Mouse (Mus musculus): ENCODE measurements around the gene Gm11437. TPM values are rescaled to one million over a fixed set of nuclear protein-coding genes. Genes with fewer than 3 reads are reported as not detected.

Gm11437 gene
- total and polyA plus RNA-seq, 2 experiments from 2014 or later: 0.16 TPM; not detected in 1

GRCm38 (mm10) chr11:84190581-84191233, 23.4 kb upstream of the Gm11437 start:
- no peak overlapping the region for H3K4me2 ChIP-seq (ENCODE audit: low read depth, low read length, poor library complexity, severe bottlenecking)
- no peaks in the 10 kb centered on the region for H3K4me1 ChIP-seq (ENCODE audit: insufficient read depth, low read length)
- no peak for ATAC-seq (ENCODE audit: low FRiP score)
- 90% methylated on average over 8 of the region's 8 CpGs for WGBS
- no peak overlapping the region for H3K4me3 ChIP-seq (ENCODE audit: low read depth, low read length)
- H3K9ac ChIP-seq (replicated peaks; ENCODE audit: low read length, poor library complexity, severe bottlenecking): no peak overlapping the region
- H3K27ac ChIP-seq (ENCODE audit: low read depth, low read length): no peak overlapping the region
- no peaks in the 10 kb centered on the region for H3K36me3 ChIP-seq (ENCODE audit: insufficient read depth, low read length)
- TF ChIP-seq CTCF (IDR thresholded peaks at IDR 0.05): no peak
- H3K27me3 ChIP-seq (ENCODE audit: insufficient read depth, low read length): no peaks in the 10 kb centered on the region
- H3K9me3 ChIP-seq (ENCODE audit: low read length): no peaks in the 10 kb centered on the region
- DNase-seq (ENCODE audit: low spot score): no peak

GRCm38 (mm10) chr11:84188530-84188929, 21.3 kb upstream of the Gm11437 start:
- no peaks in the 10 kb centered on the region for H3K36me3 ChIP-seq (ENCODE audit: insufficient read depth, low read length)
- H3K9me3 ChIP-seq (ENCODE audit: low read length): no peaks in the 10 kb centered on the region
- no peak overlapping the region for H3K4me2 ChIP-seq (ENCODE audit: low read depth, low read length, poor library complexity, severe bottlenecking)
- 80% methylated on average over 3 of the region's 3 CpGs for WGBS
- ATAC-seq (ENCODE audit: low FRiP score) (no peak), DNase-seq (ENCODE audit: low spot score) (no peak)
- H3K4me1 ChIP-seq (ENCODE audit: insufficient read depth, low read length): no peaks in the 10 kb centered on the region
- H3K27ac ChIP-seq (ENCODE audit: low read depth, low read length): no peak overlapping the region
- no peak overlapping the region for H3K4me3 ChIP-seq (ENCODE audit: low read depth, low read length)
- H3K9ac ChIP-seq (replicated peaks; ENCODE audit: low read length, poor library complexity, severe bottlenecking): no peak overlapping the region
- TF ChIP-seq CTCF (IDR thresholded peaks at IDR 0.05): no peak
- no peaks in the 10 kb centered on the region for H3K27me3 ChIP-seq (ENCODE audit: insufficient read depth, low read length)

DNA sequence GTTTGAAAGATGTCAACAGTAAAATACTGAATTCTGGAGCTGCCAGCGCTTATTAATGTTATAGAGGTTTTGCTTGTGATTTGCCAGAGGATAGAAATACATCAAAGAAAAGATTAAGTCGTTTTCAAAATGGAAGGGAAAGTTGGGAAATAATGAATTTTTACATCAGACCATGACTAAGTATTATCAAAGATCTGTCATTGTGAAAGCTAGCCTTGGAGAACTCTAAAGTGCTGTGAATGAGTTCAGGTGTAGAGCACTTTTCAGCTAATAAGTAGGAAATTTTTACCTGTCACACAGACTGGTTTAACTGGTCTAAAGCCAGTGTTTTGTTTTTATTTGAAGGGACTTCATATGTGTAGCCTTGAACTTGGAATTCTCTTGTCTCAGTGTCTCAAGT, 14.0 kb upstream of the Gm11437 start:
- H3K27me3 ChIP-seq (ENCODE audit: insufficient read depth, low read length): no peaks in the 10 kb centered on the region
- H3K4me1 ChIP-seq (ENCODE audit: insufficient read depth, low read length): peaks cover 3% of the 10 kb centered on the region; the same call in 1 of the 2 replicates
- no peaks in the 10 kb centered on the region for H3K9me3 ChIP-seq (ENCODE audit: low read length)
- peak overlapping the region; percentile 87 for H3K4me3 ChIP-seq (ENCODE audit: low read depth, low read length)
- ATAC-seq (ENCODE audit: low FRiP score) (no peak), DNase-seq (ENCODE audit: low spot score) (no peak)
- 45% methylated on average over 2 of the region's 2 CpGs for WGBS
- no peak overlapping the region for H3K9ac ChIP-seq (replicated peaks; ENCODE audit: low read length, poor library complexity, severe bottlenecking)
- H3K27ac ChIP-seq (ENCODE audit: low read depth, low read length): no peak overlapping the region
- H3K36me3 ChIP-seq (ENCODE audit: insufficient read depth, low read length): no peaks in the 10 kb centered on the region
- peak overlapping the region; percentile 77 for H3K4me2 ChIP-seq (ENCODE audit: low read depth, low read length, poor library complexity, severe bottlenecking)
- TF ChIP-seq CTCF (IDR thresholded peaks at IDR 0.05): no peak

DNA sequence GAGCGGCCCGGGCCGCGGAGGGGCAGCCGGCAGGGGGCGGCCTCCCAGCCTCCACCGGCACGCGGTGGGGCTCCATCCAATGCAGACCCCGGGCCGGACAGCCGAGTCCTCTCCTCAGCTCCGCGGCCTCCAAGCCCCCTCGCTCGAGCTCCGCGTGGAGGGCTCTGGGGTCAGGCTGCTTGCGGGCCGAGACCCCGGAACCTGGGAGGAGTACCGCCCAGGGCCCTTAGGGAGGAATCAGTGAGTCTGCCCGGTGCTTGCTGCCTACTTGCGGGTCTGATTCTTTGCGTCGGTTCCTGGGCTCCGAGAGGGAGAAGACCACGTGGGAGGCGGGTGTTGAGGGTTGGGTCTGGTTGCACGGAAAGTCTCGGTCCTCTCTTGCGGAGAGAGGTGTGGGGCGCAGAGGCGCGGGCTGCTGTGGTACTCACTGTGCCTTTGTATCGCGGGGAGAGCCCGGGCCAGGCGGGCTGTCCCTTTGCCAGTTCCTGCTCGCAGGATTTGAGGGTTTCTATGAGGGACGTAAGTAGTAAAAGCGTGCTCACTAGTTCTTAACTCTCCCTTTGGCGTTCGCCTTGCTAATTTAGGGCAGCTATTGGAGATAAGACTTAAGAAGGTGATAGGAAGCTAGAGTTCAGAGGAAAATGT, 12.8 kb upstream of the Gm11437 start:
- H3K27ac ChIP-seq (ENCODE audit: low read depth, low read length): peak overlapping the region; percentile 84
- H3K36me3 ChIP-seq (ENCODE audit: insufficient read depth, low read length): no peaks in the 10 kb centered on the region
- peak overlapping the region; percentile 77 for H3K4me2 ChIP-seq (ENCODE audit: low read depth, low read length, poor library complexity, severe bottlenecking)
- H3K4me3 ChIP-seq (ENCODE audit: low read depth, low read length): peak overlapping the region; percentile 87
- H3K4me1 ChIP-seq (ENCODE audit: insufficient read depth, low read length): peaks cover 3% of the 10 kb centered on the region; the same call in 1 of the 2 replicates
- WGBS: under 1% methylated on average over 42 of the region's 44 CpGs
- peak overlapping the region; percentile 77 for H3K9ac ChIP-seq (replicated peaks; ENCODE audit: low read length, poor library complexity, severe bottlenecking)
- TF ChIP-seq CTCF (IDR thresholded peaks at IDR 0.05): peak; percentile 50
- H3K9me3 ChIP-seq (ENCODE audit: low read length): no peaks in the 10 kb centered on the region
- ATAC-seq (ENCODE audit: low FRiP score): peak; percentile 71
- DNase-seq (ENCODE audit: low spot score): peak; percentile 74
- no peaks in the 10 kb centered on the region for H3K27me3 ChIP-seq (ENCODE audit: insufficient read depth, low read length)

DNA sequence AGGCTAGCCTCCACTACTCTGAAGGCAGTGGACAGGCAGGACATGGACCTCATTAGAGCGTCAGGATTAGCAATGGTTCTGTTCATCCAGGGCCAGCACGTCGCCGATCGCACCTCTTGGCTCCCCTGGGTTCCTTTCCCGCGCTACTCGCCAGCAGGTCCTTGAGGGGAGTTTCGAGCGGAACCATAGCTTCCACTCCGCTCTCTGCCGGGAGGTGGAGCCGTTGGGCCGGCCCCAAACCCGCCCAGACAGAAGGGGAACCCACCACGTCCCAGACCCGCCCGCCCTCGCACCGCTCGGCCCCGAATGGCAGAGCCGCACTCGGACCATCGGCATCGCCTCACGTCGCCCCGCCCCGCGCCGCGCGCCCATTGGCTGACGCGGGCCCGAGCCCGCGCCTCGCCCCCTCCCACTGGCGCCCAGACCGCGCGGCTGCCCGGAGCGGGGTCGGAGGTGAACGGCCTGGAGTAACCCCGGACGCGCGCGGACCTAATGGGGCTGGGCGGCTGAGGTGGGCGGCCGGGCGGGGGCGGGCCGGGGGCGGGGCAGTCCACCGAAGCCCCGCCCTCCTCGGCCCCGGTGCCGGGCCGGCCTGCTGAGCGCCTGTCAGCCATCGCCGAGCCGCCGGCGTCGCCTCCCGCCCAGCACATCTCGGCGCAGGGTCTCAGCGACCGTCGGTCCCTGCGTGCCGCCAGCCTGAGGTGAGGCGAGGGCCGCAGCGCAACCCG, 12.1 kb upstream of the Gm11437 start:
- ATAC-seq (ENCODE audit: low FRiP score) (peak; percentile 97), DNase-seq (ENCODE audit: low spot score) (peak; percentile 97)
- WGBS: 1% methylated on average over 48 of the region's 85 CpGs
- Histone ChIP-seq H3K27me3 (ENCODE audit: insufficient read depth, low read length) (no peaks in the 10 kb centered on the region), H3K9ac (replicated peaks; ENCODE audit: low read length, poor library complexity, severe bottlenecking) (peak overlapping the region; percentile 77), H3K27ac (ENCODE audit: low read depth, low read length) (peak overlapping the region; percentile 84), H3K4me1 (ENCODE audit: insufficient read depth, low read length) (peaks cover 3% of the 10 kb centered on the region; the same call in 1 of the 2 replicates), H3K4me2 (ENCODE audit: low read depth, low read length, poor library complexity, severe bottlenecking) (peak overlapping the region; percentile 77), H3K4me3 (ENCODE audit: low read depth, low read length) (peak overlapping the region; percentile 87), H3K9me3 (ENCODE audit: low read length) (no peaks in the 10 kb centered on the region), H3K36me3 (ENCODE audit: insufficient read depth, low read length) (no peaks in the 10 kb centered on the region)
- TF ChIP-seq CTCF (IDR thresholded peaks at IDR 0.05): peak; percentile 73
